Mouse (Mus musculus) midbrain, embryonic 13.5 days (tissue): ENCODE measurements around the gene Neb. TPM values are rescaled to one million over a fixed set of nuclear protein-coding genes. Genes with fewer than 3 reads are reported as not detected.

ENCODE experiments used
- ATAC-seq: fragments of 200-750 bp; cut with Nextera tagmentation; 2 replicates; pipeline ENCODE4 v1.8.0; 2017; ENCODE audit warnings: mild to moderate bottlenecking, moderate TSS enrichment, moderate library complexity
- H3K27ac ChIP-seq: fragments of 300-500 bp; sonication (generic); 2 replicates; pipeline ENCODE4 v1.5.1; 2015; ENCODE audit warnings: inconsistent platforms, mild to moderate bottlenecking, moderate library complexity
- H3K27me3 ChIP-seq: fragments of 300-500 bp; sonication (generic); 2 replicates; pipeline ENCODE4 v1.6.1; 2015; ENCODE audit warnings: mild to moderate bottlenecking, inconsistent platforms
- H3K36me3 ChIP-seq: fragments of 300-500 bp; sonication (generic); 2 replicates; pipeline ENCODE4 v1.6.1; 2015; ENCODE audit warnings: mild to moderate bottlenecking, inconsistent platforms
- H3K4me1 ChIP-seq: fragments of 300-500 bp; sonication (generic); replicated peaks from 2 replicates; pipeline ENCODE4 v1.6.1; 2015; ENCODE audit warnings: inconsistent platforms
- H3K4me2 ChIP-seq: fragments of 300-500 bp; sonication (generic); replicated peaks from 2 replicates; pipeline ENCODE4 v1.6.1; 2015; ENCODE audit warnings: moderate library complexity, mild to moderate bottlenecking, inconsistent platforms
- H3K4me3 ChIP-seq: fragments of 300-500 bp; sonication (generic); replicated peaks from 2 replicates; pipeline ENCODE4 v1.5.1; 2015; ENCODE audit warnings: mild to moderate bottlenecking, inconsistent platforms
- H3K9ac ChIP-seq: fragments of 300-500 bp; sonication (generic); replicated peaks from 2 replicates; pipeline ENCODE4 v1.6.1; 2015; ENCODE audit warnings: mild to moderate bottlenecking, inconsistent platforms
- H3K9me3 ChIP-seq: fragments of 300-500 bp; sonication (generic); 2 replicates; pipeline ENCODE4 v1.6.1; 2016; ENCODE audit warnings: mild to moderate bottlenecking, inconsistent platforms
- WGBS: fragments of 180-500 bp; shearing (Covaris S2); methylation state at CpG from one replicate; pipeline ENCODE4 v1.1.7; 2015; 5-methylcytosine and 5-hydroxymethylcytosine counted together
- polyA plus RNA-seq: library from polyadenylated mRNA; unstranded; fragments of >200 nt; fragmentation: Nextera tagmentation; extraction: Ambion mirVana; gene quantifications from 2 replicates; pipeline ENCODE4 v1.2.1, GENCODE M21; 2015

Gene Neb
- polyA plus RNA-seq, 1 experiment from 2014 or later, result 0.73 TPM

GRCm38 (mm10) chr2:52412524-52413037 is 34.3 kb upstream of the Neb start:
- Histone ChIP-seq H3K27ac (no peak overlapping the region), H3K4me3 (no peak overlapping the region), H3K4me2 (no peak overlapping the region), H3K9me3 (peaks cover 41% of the 10 kb centered on the region), H3K36me3 (peaks cover 85% of the 10 kb centered on the region), H3K27me3 (no peaks in the 10 kb centered on the region), H3K9ac (no peak overlapping the region), H3K4me1 (no peaks in the 10 kb centered on the region)
- no peak for ATAC-seq
- 98% methylated on average over 5 of the region's 5 CpGs for WGBS

GRCm38 (mm10) chr2:52406480-52406879 is 28.2 kb upstream of the Neb start:
- ATAC-seq, result no peak
- H3K9ac ChIP-seq, result no peak overlapping the region
- no peak overlapping the region for H3K4me3 ChIP-seq
- peaks cover 21% of the 10 kb centered on the region for H3K9me3 ChIP-seq
- H3K4me2 ChIP-seq, result no peak overlapping the region
- 90% methylated on average over 1 of the region's 1 CpGs for WGBS
- H3K27ac ChIP-seq, result no peak overlapping the region
- H3K4me1 ChIP-seq, result no peaks in the 10 kb centered on the region
- no peaks in the 10 kb centered on the region for H3K27me3 ChIP-seq
- peaks cover 77% of the 10 kb centered on the region for H3K36me3 ChIP-seq

GRCm38 (mm10) chr2:52405238-52405637 is 27.0 kb upstream of the Neb start:
- Histone ChIP-seq H3K9me3 (peaks cover 10% of the 10 kb centered on the region), H3K4me1 (no peaks in the 10 kb centered on the region), H3K27me3 (no peaks in the 10 kb centered on the region), H3K27ac (no peak overlapping the region), H3K4me2 (no peak overlapping the region), H3K36me3 (peaks cover 66% of the 10 kb centered on the region), H3K4me3 (no peak overlapping the region), H3K9ac (no peak overlapping the region)
- 90% methylated on average over 5 of the region's 5 CpGs for WGBS
- 0 out of 2 replicates have a peak, but pooled peaks have one; percentile 34 for ATAC-seq

GRCm38 (mm10) chr2:52394529-52394928 is 16.3 kb upstream of the Neb start:
- H3K9ac ChIP-seq, result no peak overlapping the region
- H3K4me2 ChIP-seq, result no peak overlapping the region
- H3K27ac ChIP-seq, result no peak overlapping the region
- no peak overlapping the region for H3K4me3 ChIP-seq
- peaks cover 6% of the 10 kb centered on the region; the same call in 1 of the 2 replicates for H3K36me3 ChIP-seq
- no peaks in the 10 kb centered on the region for H3K4me1 ChIP-seq
- H3K9me3 ChIP-seq, result no peaks in the 10 kb centered on the region
- WGBS, result 93% methylated on average over 5 of the region's 5 CpGs
- no peaks in the 10 kb centered on the region for H3K27me3 ChIP-seq
- ATAC-seq, result no peak

- Histone ChIP-seq H3K9me3 (no peaks in the 10 kb centered on the region), H3K4me1 (no peaks in the 10 kb centered on the region), H3K27me3 (no peaks in the 10 kb centered on the region), H3K9ac (no peak overlapping the region), H3K27ac (no peak overlapping the region), H3K4me2 (no peak overlapping the region), H3K4me3 (no peak overlapping the region), H3K36me3 (no peaks in the 10 kb centered on the region)
- 91% methylated on average over 2 of the region's 2 CpGs for WGBS
- ATAC-seq, result no peak
Observed at GRCm38 (mm10) chr2:52390415-52390975, 12.2 kb upstream of the Neb start.

- H3K27me3 ChIP-seq, result no peaks in the 10 kb centered on the region
- H3K9ac ChIP-seq, result no peak overlapping the region
- ATAC-seq, result no peak
- H3K4me1 ChIP-seq, result no peaks in the 10 kb centered on the region
- H3K4me3 ChIP-seq, result no peak overlapping the region
- no peak overlapping the region for H3K4me2 ChIP-seq
- H3K36me3 ChIP-seq, result no peaks in the 10 kb centered on the region
- H3K9me3 ChIP-seq, result no peaks in the 10 kb centered on the region
- no peak overlapping the region for H3K27ac ChIP-seq
- 74% methylated on average over 3 of the region's 3 CpGs for WGBS
Observed at GRCm38 (mm10) chr2:52389975-52390374, 11.7 kb upstream of the Neb start.

- WGBS, result 91% methylated on average over 6 of the region's 6 CpGs
- H3K4me1 ChIP-seq, result no peaks in the 10 kb centered on the region
- ATAC-seq, result no peak
- H3K36me3 ChIP-seq, result no peaks in the 10 kb centered on the region
- H3K9me3 ChIP-seq, result no peaks in the 10 kb centered on the region
- H3K27ac ChIP-seq, result no peak overlapping the region
- H3K4me2 ChIP-seq, result no peak overlapping the region
- H3K9ac ChIP-seq, result no peak overlapping the region
- H3K4me3 ChIP-seq, result no peak overlapping the region
- no peaks in the 10 kb centered on the region for H3K27me3 ChIP-seq
Observed at GRCm38 (mm10) chr2:52386451-52386850, 8.2 kb upstream of the Neb start.

- Histone ChIP-seq H3K4me2 (no peak overlapping the region), H3K4me1 (no peaks in the 10 kb centered on the region), H3K9me3 (no peaks in the 10 kb centered on the region), H3K4me3 (no peak overlapping the region), H3K27ac (no peak overlapping the region), H3K36me3 (no peaks in the 10 kb centered on the region), H3K27me3 (no peaks in the 10 kb centered on the region), H3K9ac (no peak overlapping the region)
- no peak for ATAC-seq
- WGBS, result 82% methylated on average over 7 of the region's 7 CpGs
Observed at GRCm38 (mm10) chr2:52386037-52386436, 7.8 kb upstream of the Neb start.

- H3K27ac ChIP-seq, result no peak overlapping the region
- no peaks in the 10 kb centered on the region for H3K27me3 ChIP-seq
- H3K9ac ChIP-seq, result no peak overlapping the region
- H3K36me3 ChIP-seq, result no peaks in the 10 kb centered on the region
- H3K4me2 ChIP-seq, result no peak overlapping the region
- no peak overlapping the region for H3K4me3 ChIP-seq
- no peaks in the 10 kb centered on the region for H3K9me3 ChIP-seq
- 73% methylated on average over 10 of the region's 10 CpGs for WGBS
- H3K4me1 ChIP-seq, result no peaks in the 10 kb centered on the region
- no peak for ATAC-seq
Observed at GRCm38 (mm10) chr2:52378848-52379261, 581 bp upstream of the Neb start.

GRCm38 (mm10) chr2:52377706-52378447 is 397 bp downstream of the Neb start:
- no peak for ATAC-seq
- H3K4me2 ChIP-seq, result no peak overlapping the region

GRCm38 (mm10) chr2:52374706-52375105 is 3.6 kb downstream of the Neb start:
- WGBS, result 94% methylated on average over 6 of the region's 6 CpGs
- H3K4me3 ChIP-seq, result no peak overlapping the region
- no peak overlapping the region for H3K4me2 ChIP-seq
- no peak overlapping the region for H3K9ac ChIP-seq
- H3K27me3 ChIP-seq, result no peaks in the 10 kb centered on the region
- H3K27ac ChIP-seq, result no peak overlapping the region
- H3K36me3 ChIP-seq, result no peaks in the 10 kb centered on the region
- no peaks in the 10 kb centered on the region for H3K9me3 ChIP-seq
- ATAC-seq, result no peak
- no peaks in the 10 kb centered on the region for H3K4me1 ChIP-seq

More at GRCm38 (mm10) chr2:52377706-52378447, 397 bp downstream of the Neb start:
- Histone ChIP-seq H3K9me3 (no peaks in the 10 kb centered on the region), H3K36me3 (no peaks in the 10 kb centered on the region), H3K4me1 (no peaks in the 10 kb centered on the region), H3K9ac (no peak overlapping the region), H3K27me3 (no peaks in the 10 kb centered on the region), H3K4me3 (no peak overlapping the region), H3K27ac (no peak overlapping the region)
- WGBS, result 55% methylated on average over 13 of the region's 13 CpGs

GRCm38 (mm10) chr2:52372480-52372879 is 5.8 kb downstream of the Neb start:
- no peak overlapping the region for H3K9ac ChIP-seq
- WGBS, result 86% methylated on average over 6 of the region's 6 CpGs

More at GRCm38 (mm10) chr2:52372480-52372879, 5.8 kb downstream of the Neb start:
- Histone ChIP-seq H3K9me3 (no peaks in the 10 kb centered on the region), H3K27ac (no peak overlapping the region), H3K4me1 (no peaks in the 10 kb centered on the region), H3K4me2 (no peak overlapping the region), H3K36me3 (no peaks in the 10 kb centered on the region), H3K27me3 (no peaks in the 10 kb centered on the region), H3K4me3 (no peak overlapping the region)
- no peak for ATAC-seq
